Mouse (Mus musculus) myocyte (in vitro differentiated cells): ENCODE results near the gene Rhoq. TPM values are rescaled to one million over a fixed set of nuclear protein-coding genes. Genes with fewer than 3 reads are reported as not detected.
A peak's percentile ranks its signal among the peaks of the same experiment; 100 is the strongest.

Experiments
- H3K27me3 ChIP-seq: one replicate; pipeline ENCODE4 v1.6.1; 2011; ENCODE audit not compliant: control insufficient read depth, insufficient read depth, insufficient read length
- H3K36me3 ChIP-seq: one replicate; pipeline ENCODE4 v1.6.1; 2011; ENCODE audit not compliant: control insufficient read depth, insufficient read depth
- H3K4me2 ChIP-seq: one replicate; pipeline ENCODE4 v1.6.1; 2011; ENCODE audit warnings: low read depth, control low read depth
- H3K4me3 ChIP-seq: one replicate; pipeline ENCODE4 v1.5.1; 2011; ENCODE audit warnings: mild to moderate bottlenecking, control low read depth, moderate library complexity
- H3K79me2 ChIP-seq: one replicate; pipeline ENCODE4 v1.6.1; 2011; ENCODE audit not compliant: control insufficient read depth, insufficient read depth
- H3ac ChIP-seq: one replicate; pipeline ENCODE4 v1.6.1; 2011; ENCODE audit not compliant: control insufficient read depth, insufficient read length
- CEBPB ChIP-seq: IDR thresholded peaks from 2 replicates; pipeline ENCODE4 v1.6.1; 2011; ENCODE audit warnings: mild to moderate bottlenecking, moderate library complexity; ENCODE audit not compliant: poor library complexity, insufficient read depth, severe bottlenecking
- E2F4 ChIP-seq: IDR thresholded peaks from one replicate; pipeline ENCODE4 v1.6.1; 2011; ENCODE audit warnings: mild to moderate bottlenecking, control low read depth, moderate library complexity; ENCODE audit not compliant: insufficient read depth
- MAX ChIP-seq: IDR thresholded peaks from one replicate; pipeline ENCODE4 v1.6.1; 2011; ENCODE audit warnings: low read depth, mild to moderate bottlenecking, control low read depth
- MYOD1 ChIP-seq, 3 experiments: IDR thresholded peaks; one replicate each; pipeline ENCODE4 v1.6.1; 2011; ENCODE audit warnings: control low read depth in 2 of 3, low read depth in 2 of 3, mild to moderate bottlenecking in 2 of 3, moderate library complexity in 1 of 3; ENCODE audit not compliant: insufficient read length in 2 of 3, control insufficient read depth in 1 of 3
- MYOG ChIP-seq, 3 experiments: IDR thresholded peaks; one replicate each; pipeline ENCODE4 v1.6.1; 2011; ENCODE audit warnings: control low read depth in 2 of 3, low read depth in 2 of 3, mild to moderate bottlenecking in 2 of 3; ENCODE audit not compliant: insufficient read length in 2 of 3, control insufficient read depth in 1 of 3, insufficient read depth in 1 of 3
- POLR2A ChIP-seq: IDR thresholded peaks from one replicate; pipeline ENCODE4 v1.6.1; 2011; ENCODE audit warnings: low read depth, mild to moderate bottlenecking, control low read depth, moderate library complexity; ENCODE audit not compliant: insufficient read length
- POLR2AphosphoS2 ChIP-seq: IDR thresholded peaks from one replicate; pipeline ENCODE4 v1.6.1; 2011; ENCODE audit warnings: low read depth, control low read depth; ENCODE audit not compliant: insufficient read length
- REST ChIP-seq: IDR thresholded peaks from one replicate; pipeline ENCODE4 v1.6.1; 2011; ENCODE audit warnings: mild to moderate bottlenecking, control low read depth, moderate library complexity; ENCODE audit not compliant: insufficient read depth, insufficient read length
- SRF ChIP-seq: IDR thresholded peaks from one replicate; pipeline ENCODE4 v1.6.1; 2011; ENCODE audit warnings: low read depth; ENCODE audit not compliant: control insufficient read depth, insufficient read length
- TCF12 ChIP-seq: IDR thresholded peaks from one replicate; pipeline ENCODE4 v1.6.1; 2011; ENCODE audit warnings: mild to moderate bottlenecking, control low read depth; ENCODE audit not compliant: poor library complexity, insufficient read depth, severe bottlenecking
- TCF3 ChIP-seq: IDR thresholded peaks from one replicate; pipeline ENCODE4 v1.6.1; 2011; ENCODE audit warnings: low read depth, control low read depth; ENCODE audit not compliant: insufficient read length
- USF1 ChIP-seq: IDR thresholded peaks from one replicate; pipeline ENCODE4 v1.6.1; 2011; ENCODE audit warnings: low read depth, mild to moderate bottlenecking, control low read depth, moderate library complexity
- polyA plus RNA-seq: library from polyadenylated mRNA; unstranded; fragments of >200 nt; fragmentation: generic; extraction: Trizol; gene quantifications from one replicate; pipeline ENCODE4 v1.2.1, GENCODE M21; 2012; ENCODE audit warnings: missing spikeins

The Rhoq gene
- polyA plus RNA-seq, 1 experiment, result 60.0 TPM

GRCm38 (mm10) chr17:87011301-87012019, 48.6 kb downstream of the Rhoq start:
- no peak for TF ChIP-seq REST
- peak in 1 of 3 experiments; percentile 13 for TF ChIP-seq MYOG (IDR thresholded peaks at IDR 0.05; ENCODE audit: control insufficient read depth in 1 of 3, insufficient read depth in 1 of 3, insufficient read length in 2 of 3, low read depth in 2 of 3)
- Histone ChIP-seq H3K4me3 (no peak overlapping the region), H3K4me2 (peak overlapping the region; percentile 52), H3K79me2 (no peaks in the 10 kb centered on the region), H3ac (no peak overlapping the region), H3K27me3 (no peaks in the 10 kb centered on the region), H3K36me3 (peaks cover 8% of the 10 kb centered on the region)

GRCm38 (mm10) chr17:87019692-87020091, 56.8 kb downstream of the Rhoq start:
- Histone ChIP-seq H3K27me3 (no peaks in the 10 kb centered on the region), H3ac (no peak overlapping the region), H3K36me3 (peaks cover 4% of the 10 kb centered on the region), H3K4me2 (no peak overlapping the region), H3K79me2 (no peaks in the 10 kb centered on the region), H3K4me3 (no peak overlapping the region)
- TF ChIP-seq SRF (no peak), MYOG (IDR thresholded peaks at IDR 0.05; ENCODE audit: control insufficient read depth in 1 of 3, insufficient read depth in 1 of 3, insufficient read length in 2 of 3, low read depth in 2 of 3) (no peak), POLR2AphosphoS2 (no peak), CEBPB (no peak), MYOD1 (IDR thresholded peaks at IDR 0.05; ENCODE audit: control insufficient read depth in 1 of 3, insufficient read length in 2 of 3, low read depth in 2 of 3) (no peak), TCF3 (no peak), POLR2A (no peak), REST (no peak), MAX (no peak), USF1 (no peak), TCF12 (no peak), E2F4 (no peak)

GRCm38 (mm10) chr17:87024491-87025242, 61.8 kb downstream of the Rhoq start:
- TF ChIP-seq MAX, result no peak
- Histone ChIP-seq H3K79me2 (peaks cover 12% of the 10 kb centered on the region), H3K4me3 (peak overlapping the region; percentile 62), H3ac (peak overlapping the region; percentile 27), H3K27me3 (no peaks in the 10 kb centered on the region), H3K36me3 (peaks cover 9% of the 10 kb centered on the region), H3K4me2 (peak overlapping the region; percentile 94)

GRCm38 (mm10) chr17:87025269-87025949, 62.5 kb downstream of the Rhoq start, which contains the start of the genes Pigf and Cript:
Gene Pigf, minus strand, starts transcription at chr17:87025406.
Gene Cript, plus strand, starts transcription at chr17:87025550.
- peak; percentile 84 for TF ChIP-seq POLR2AphosphoS2
- TF ChIP-seq MYOD1 (IDR thresholded peaks at IDR 0.05; ENCODE audit: control insufficient read depth in 1 of 3, insufficient read length in 2 of 3, low read depth in 2 of 3), result no peak
- TF ChIP-seq SRF, result no peak
- TF ChIP-seq MAX, result no peak
- no peak for TF ChIP-seq MYOG (IDR thresholded peaks at IDR 0.05; ENCODE audit: control insufficient read depth in 1 of 3, insufficient read depth in 1 of 3, insufficient read length in 2 of 3, low read depth in 2 of 3)
- TF ChIP-seq TCF3, result no peak
- no peak for TF ChIP-seq CEBPB
- peak; percentile 82 for TF ChIP-seq POLR2A
- TF ChIP-seq E2F4, result no peak
- no peak for TF ChIP-seq USF1
- Histone ChIP-seq H3K36me3 (peaks cover 10% of the 10 kb centered on the region), H3K79me2 (peaks cover 12% of the 10 kb centered on the region), H3K4me3 (peak within 1 kb of the TSS; percentile 62), H3K27me3 (no peaks in the 10 kb centered on the region), H3ac (peak within 1 kb of the TSS; percentile 27), H3K4me2 (peak within 1 kb of the TSS; percentile 94)
